Mouse (Mus musculus): ENCODE measurements around the gene Ankrd44. TPM values are rescaled to one million over a fixed set of nuclear protein-coding genes. Genes with fewer than 3 reads are reported as not detected.

Gene Ankrd44
- total and polyA plus RNA-seq, 3 experiments = 12.7 to 23.0 (median 19.8) TPM

- Histone ChIP-seq H3K4me3 (replicated peaks in 1 of 3; ENCODE audit: low read depth in 2 of 3, low read length in 2 of 3, poor library complexity in 1 of 3) (no peak overlapping the region), H3K27ac (ENCODE audit: insufficient read depth, low read depth) (no peak overlapping the region), H3K36me3 (replicated peaks in 1 of 2; ENCODE audit: control insufficient read depth in 1 of 2, insufficient read depth in 1 of 2, low read length in 1 of 2) (peaks cover 0 to 17% of the 10 kb centered on the region in 2 experiments), H3K79me2 (replicated peaks; ENCODE audit: control insufficient read depth, extremely low read depth, insufficient read depth, poor library complexity, severe bottlenecking) (no peaks in the 10 kb centered on the region), H3K27me3 (replicated peaks) (no peaks in the 10 kb centered on the region), H3K4me1 (ENCODE audit: control insufficient read depth in 1 of 2, insufficient read depth in 2 of 2) (peaks cover 6 to 36% of the 10 kb centered on the region in 2 experiments), H3K4me2 (ENCODE audit: insufficient read depth, low read depth, poor library complexity, severe bottlenecking) (no peak overlapping the region), H3K9me3 (replicated peaks; ENCODE audit: low read length) (peaks cover 5% of the 10 kb centered on the region), H3K9ac (ENCODE audit: insufficient read depth, low read depth) (no peak overlapping the region)
- TF ChIP-seq POLR2AphosphoS2 (IDR thresholded peaks at IDR 0.05; ENCODE audit: low read depth, low read length) (no peak), ETS1 (conservative IDR thresholded peaks at IDR 0.05; ENCODE audit: low read depth, low read length) (no peak)
- dilution Hi-C loops (cut with MboI; ENCODE audit: extremely low pct_ligation_motif_present, extremely low pct_unique_long_range_greater_than_20kb, low sequenced_read_pairs) (no loop called here), in situ Hi-C loops (cut with MboI; ENCODE audit: low pct_ligation_motif_present, low pct_unique_long_range_greater_than_20kb, low sequenced_read_pairs) (no loop called here)
- DNase-seq (ENCODE audit: extremely low read depth) = no peak
Observed at GRCm38 (mm10) chr1:54771471-54771870, 154.7 kb downstream of the Ankrd44 start.

- Histone ChIP-seq H3K4me3 (replicated peaks in 1 of 3; ENCODE audit: low read depth in 2 of 3, low read length in 2 of 3, poor library complexity in 1 of 3) (no peak overlapping the region), H3K9me3 (replicated peaks; ENCODE audit: low read length) (peaks cover 5% of the 10 kb centered on the region), H3K4me1 (ENCODE audit: control insufficient read depth in 1 of 2, insufficient read depth in 2 of 2) (peaks cover 0 to 8% of the 10 kb centered on the region in 2 experiments; a peak in 3 of 4 replicates), H3K9ac (ENCODE audit: insufficient read depth, low read depth) (no peak overlapping the region), H3K27me3 (replicated peaks) (no peaks in the 10 kb centered on the region), H3K36me3 (replicated peaks in 1 of 2; ENCODE audit: control insufficient read depth in 1 of 2, insufficient read depth in 1 of 2, low read length in 1 of 2) (peaks cover 10 to 39% of the 10 kb centered on the region in 2 experiments), H3K27ac (ENCODE audit: insufficient read depth, low read depth) (no peak overlapping the region), H3K79me2 (replicated peaks; ENCODE audit: control insufficient read depth, extremely low read depth, insufficient read depth, poor library complexity, severe bottlenecking) (no peaks in the 10 kb centered on the region), H3K4me2 (ENCODE audit: insufficient read depth, low read depth, poor library complexity, severe bottlenecking) (no peak overlapping the region)
- no peak for DNase-seq (ENCODE audit: extremely low read depth)
- in situ Hi-C loops (cut with MboI; ENCODE audit: low pct_ligation_motif_present, low pct_unique_long_range_greater_than_20kb, low sequenced_read_pairs) (loop anchor here (10.0 kb wide), 1 partner anchor 158 kb away; the partner anchor contains the start of gene Ankrd44), dilution Hi-C loops (cut with MboI; ENCODE audit: extremely low pct_ligation_motif_present, extremely low pct_unique_long_range_greater_than_20kb, low sequenced_read_pairs) (no loop called here)
- no peak for TF ChIP-seq TCF12 (IDR thresholded peaks at IDR 0.05; ENCODE audit: low read depth, low read length)
- no peak for TF ChIP-seq ELF1 (IDR thresholded peaks at IDR 0.05; ENCODE audit: low read depth, low read length)
- TF ChIP-seq ZC3H11A (IDR thresholded peaks at IDR 0.05; ENCODE audit: low read depth, low read length) = no peak
- TF ChIP-seq HCFC1 (IDR thresholded peaks at IDR 0.05; ENCODE audit: low read depth, low read length) = no peak
- no peak for TF ChIP-seq NRF1 (IDR thresholded peaks at IDR 0.05; ENCODE audit: low read depth, low read length)
- TF ChIP-seq MAFK (IDR thresholded peaks at IDR 0.05; ENCODE audit: insufficient replicate concordance, low read length) = no peak
- TF ChIP-seq CTCF (conservative IDR thresholded peaks at IDR 0.05 in 1 of 2, IDR thresholded peaks at IDR 0.05 in 1 of 2; ENCODE audit: low read depth in 2 of 2, low read length in 2 of 2) = no peak
- no peak for TF ChIP-seq KAT2A (IDR thresholded peaks at IDR 0.05; ENCODE audit: insufficient replicate concordance, low read length)
- TF ChIP-seq RAD21 (IDR thresholded peaks at IDR 0.05; ENCODE audit: low read depth, low read length) = no peak
- no peak for TF ChIP-seq MAZ (IDR thresholded peaks at IDR 0.05; ENCODE audit: low read depth, low read length)
- no peak for TF ChIP-seq ZNF384 (IDR thresholded peaks at IDR 0.05; ENCODE audit: low read depth, low read length)
- TF ChIP-seq BHLHE40 (IDR thresholded peaks at IDR 0.05; ENCODE audit: low read depth, low read length) = no peak
- no peak for TF ChIP-seq POLR2AphosphoS2 (IDR thresholded peaks at IDR 0.05; ENCODE audit: low read depth, low read length)
Observed at GRCm38 (mm10) chr1:54767221-54767620, 159.0 kb downstream of the Ankrd44 start.

All from CH12.LX (cell line).